Mouse (Mus musculus) adrenal gland, postnatal 4 days (tissue): ENCODE measurements around the gene Rbp7. TPM values are rescaled to one million over a fixed set of nuclear protein-coding genes. Genes with fewer than 3 reads are reported as not detected.

Experiments
- DNase-seq, 2 experiments: peaks; one replicate each; pipeline ENCODE4 v3.0.0; 2021 to 2022; ENCODE audit warnings: low spot score in 2 of 2, mixed read lengths in 2 of 2
- total RNA-seq, 2 experiments: library from RNA; stranded (reverse); gene quantifications; 2 replicates each; pipeline ENCODE4 v1.2.3; 2021

The Rbp7 gene
- total RNA-seq, 2 experiments from 2014 or later, result 12.6 to 19.8 TPM

DNA sequence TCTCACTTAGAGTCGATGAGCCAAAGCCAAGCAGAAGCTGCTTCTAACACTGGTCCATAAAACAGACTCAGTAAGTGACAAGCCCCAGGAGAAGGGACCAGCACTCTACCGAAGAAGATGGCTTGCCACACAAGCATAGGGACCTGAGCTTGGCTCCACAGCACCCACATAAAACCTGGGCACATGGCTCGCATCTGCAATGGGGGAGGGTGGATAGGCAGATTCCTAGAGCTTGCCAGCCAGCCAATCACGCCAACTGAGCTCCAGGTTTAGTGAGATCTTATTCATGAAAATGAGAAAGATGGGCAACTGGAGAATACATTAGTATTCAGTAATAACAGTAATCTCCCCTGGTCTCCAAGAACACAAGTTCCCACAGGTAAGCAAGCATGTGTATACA is 45.0 kb downstream of the Rbp7 start:
- no peak for DNase-seq

- no peak for DNase-seq
Observed at GRCm38 (mm10) chr4:149408331-149408730, 46.4 kb downstream of the Rbp7 start.

- DNase-seq, result no peak
Observed at GRCm38 (mm10) chr4:149407461-149407860, 47.3 kb downstream of the Rbp7 start.

DNA sequence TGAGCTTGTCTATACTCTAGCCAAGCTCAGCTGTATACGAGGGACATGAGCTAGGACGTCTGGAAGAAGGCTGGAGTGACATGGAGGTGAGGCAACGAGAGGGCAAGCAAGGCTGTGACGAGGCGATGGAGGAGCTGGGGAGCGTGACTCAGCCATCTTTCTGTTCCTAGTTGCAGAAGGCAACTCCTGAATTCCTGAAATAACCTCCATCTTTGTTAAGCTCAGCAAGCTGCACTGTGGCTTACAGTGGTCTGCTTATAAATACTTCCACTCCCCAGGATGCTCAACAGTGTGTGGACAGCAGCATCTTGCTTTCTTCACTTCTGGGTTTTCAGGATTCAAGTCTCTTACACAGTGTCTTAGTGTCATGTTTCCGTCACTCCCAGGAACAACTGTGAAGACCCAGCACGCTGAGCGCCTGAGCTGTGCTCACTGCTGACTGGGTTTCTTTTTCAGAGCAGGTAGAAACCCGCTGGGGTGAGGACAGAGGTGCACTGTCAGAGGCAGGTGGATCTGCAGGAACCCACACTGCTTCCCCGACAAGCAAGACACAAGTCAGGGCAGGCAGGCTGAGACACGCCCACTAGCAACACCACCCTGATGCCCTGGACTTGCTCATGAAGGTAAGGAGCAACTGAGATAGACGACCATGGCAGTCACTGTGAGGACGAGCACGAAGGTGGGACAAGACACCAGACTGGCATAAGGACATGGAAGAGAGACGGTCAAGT is 48.9 kb downstream of the Rbp7 start:
- no peak for DNase-seq

DNA sequence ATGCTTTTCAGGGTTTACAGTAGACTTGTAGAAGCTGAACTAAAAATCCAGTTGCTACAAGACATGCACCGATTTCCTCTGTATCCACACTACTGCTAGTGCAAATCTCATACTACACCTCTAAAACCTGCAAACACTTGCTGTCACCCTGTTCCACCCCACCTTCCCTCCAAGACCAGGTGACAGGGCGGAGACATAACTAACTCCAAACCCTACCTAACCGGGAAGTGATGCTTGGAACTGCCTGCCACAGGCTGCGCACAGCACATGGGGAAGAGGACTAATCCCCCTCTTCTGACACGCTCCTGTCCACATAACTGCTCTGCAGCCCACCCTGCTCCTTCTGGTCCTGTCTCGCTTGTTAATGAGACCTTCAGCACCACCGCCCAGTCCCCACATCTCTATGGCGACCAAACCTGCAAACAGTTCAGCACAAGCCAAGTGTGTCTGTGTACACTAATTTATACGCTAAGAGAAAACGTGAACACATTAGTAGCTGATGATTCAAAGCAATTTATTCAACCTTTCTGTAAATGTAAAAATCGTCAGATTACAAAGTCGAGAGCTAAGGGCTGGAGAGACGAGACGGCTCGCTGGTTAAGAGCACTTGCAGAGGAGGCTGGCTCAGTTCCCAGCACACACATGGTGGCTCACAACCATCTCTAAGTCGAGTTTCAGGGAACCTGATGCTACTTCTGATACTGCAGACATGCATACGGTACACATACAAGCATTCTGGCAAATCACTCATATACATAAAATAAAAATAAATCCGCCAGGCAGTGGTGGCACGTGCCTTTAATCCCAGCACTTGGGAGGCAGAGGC is 49.9 kb downstream of the Rbp7 start:
- DNase-seq, result no peak

DNA sequence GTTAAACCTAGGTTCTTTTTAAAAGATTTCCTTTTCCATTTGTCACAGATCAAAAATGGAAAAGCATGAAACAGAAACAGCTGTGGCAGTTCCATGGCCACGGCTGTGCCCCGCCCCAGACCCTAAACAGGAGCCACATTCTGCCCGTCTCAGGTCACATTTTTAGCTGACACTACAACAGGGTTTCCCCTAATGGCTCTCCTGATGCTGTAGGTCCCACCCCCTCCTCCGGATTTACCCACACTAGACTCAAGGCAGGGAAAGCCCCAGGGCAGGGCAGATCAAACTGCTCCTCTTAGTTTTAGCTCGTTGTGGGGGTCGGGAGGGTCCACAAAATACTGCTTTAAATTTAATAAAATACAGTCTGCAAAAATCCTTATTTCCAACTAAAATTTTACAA is 51.7 kb downstream of the Rbp7 start:
- no peak for DNase-seq

DNA sequence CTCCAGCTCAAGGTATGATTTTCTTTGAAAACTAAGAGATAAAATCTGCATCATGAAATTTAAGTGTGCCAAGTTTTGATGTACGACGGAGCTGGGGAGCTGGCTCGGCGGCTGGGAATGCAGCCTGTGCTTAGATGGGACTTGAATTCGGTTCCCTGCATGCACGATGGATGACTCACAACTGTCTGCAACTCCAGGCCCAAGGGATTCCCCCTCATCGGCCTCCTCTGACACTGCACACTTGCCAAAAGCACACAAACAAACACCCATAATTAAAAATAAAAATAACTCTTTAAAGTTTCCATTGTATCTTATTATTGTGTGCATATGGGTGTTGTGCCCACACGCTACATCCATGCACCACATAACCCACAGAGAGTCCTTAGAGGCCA is 53.2 kb downstream of the Rbp7 start:
- DNase-seq, result no peak

GRCm38 (mm10) chr4:149400878-149401590 is 53.7 kb downstream of the Rbp7 start:
- DNase-seq, result no peak

Other genes with a start within 250 kb of the Rbp7 start
- gene Kif1b, start 147.3 kb downstream of the Rbp7 start, total RNA-seq, result 100 to 1,000 TPM; 118 to 124 TPM
- 10 to 100 TPM; 89.1 to 92.6 TPM for gene Ube4b, start 28.2 kb downstream of the Rbp7 start, total RNA-seq
- not detected for gene Tmem274, start 22.4 kb upstream of the Rbp7 start, total RNA-seq
- gene Nmnat1, start 30.2 kb upstream of the Rbp7 start, total RNA-seq, result 10 to 100 TPM; 10.1 to 12.3 TPM
- gene Lzic, start 30.3 kb upstream of the Rbp7 start, total RNA-seq, result 10 to 100 TPM; 35.3 to 37.4 TPM
- 10 to 100 TPM; 44.7 to 44.8 TPM for gene Ctnnbip1, start 63.3 kb upstream of the Rbp7 start, total RNA-seq
- 100 to 1,000 TPM; 116 to 127 TPM for gene Clstn1, start 131.5 kb upstream of the Rbp7 start, total RNA-seq
- 1 to 10 TPM; 6.8 to 8.0 TPM for gene Pik3cd, start 247.6 kb upstream of the Rbp7 start, total RNA-seq